Mouse (Mus musculus): ENCODE data around the gene P2rx6. TPM values are rescaled to one million over a fixed set of nuclear protein-coding genes. Genes with fewer than 3 reads are reported as not detected.
"Not testable (repeated sequence)": the region's sequence is repeated elsewhere in the genome, so short reads cannot be mapped to it uniquely, and the experiment has no call there.

The P2rx6 gene
- 1 to 10 TPM; 1.8 TPM for total RNA-seq (2021)
- long read RNA-seq, experiment 1, partial matches to known transcripts = 1 of 3 reads
- long read RNA-seq, experiment 1, other reads (novel, unspliced or antisense) = 0 of 3 reads
- long read RNA-seq, experiment 2, partial matches to known transcripts = 0 of 1 reads
- long read RNA-seq, experiment 2, other reads (novel, unspliced or antisense) = 1 of 1 reads

DNA sequence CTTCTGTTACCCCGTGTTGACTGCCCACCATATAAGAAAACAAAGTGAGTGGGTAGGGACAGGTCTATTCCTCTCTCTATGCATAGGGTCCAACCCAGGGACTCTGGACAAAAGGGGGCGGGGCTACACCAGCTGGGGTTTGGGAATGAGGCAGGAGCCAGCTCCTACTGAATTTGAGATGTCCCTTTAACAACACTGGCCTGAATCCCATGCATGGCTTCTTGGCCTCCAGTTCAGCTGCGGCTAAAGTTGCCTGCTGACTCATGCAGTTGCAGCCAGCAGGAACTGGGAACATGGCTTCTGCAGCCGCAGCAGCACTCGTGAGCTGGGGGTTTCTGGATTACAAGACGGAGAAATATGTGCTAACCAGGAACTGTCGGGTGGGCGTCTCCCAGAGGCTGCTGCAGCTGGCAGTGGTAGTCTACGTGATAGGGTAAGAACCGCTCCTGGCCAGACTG lies at the start of gene P2rx6:
P2rx6 (plus strand) TSS at position 135 of the 458 bp plus-strand sequence.
- DNase-seq = peak; percentile 68 to 69

DNA sequence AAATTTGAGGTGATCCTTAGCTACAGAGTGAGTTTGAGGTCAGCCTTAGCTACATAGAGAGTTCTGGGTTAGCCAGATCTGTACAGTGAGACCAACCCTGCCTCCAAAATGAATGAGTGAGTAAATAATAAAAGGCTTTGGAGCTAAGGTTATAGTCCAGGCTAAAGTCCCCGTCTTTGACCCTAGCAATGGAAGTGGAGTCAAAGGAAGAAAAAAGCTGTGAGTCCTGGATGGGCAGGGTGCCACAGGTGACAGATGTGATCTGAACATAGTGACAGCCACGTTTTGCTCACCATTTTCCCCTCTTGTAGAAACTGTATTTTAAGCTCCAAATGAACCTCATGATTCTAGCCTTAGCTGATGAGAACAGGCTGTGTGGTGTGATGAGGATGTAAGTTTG lies 42.8 kb upstream of the P2rx6 start:
- DNase-seq = no peak

DNA sequence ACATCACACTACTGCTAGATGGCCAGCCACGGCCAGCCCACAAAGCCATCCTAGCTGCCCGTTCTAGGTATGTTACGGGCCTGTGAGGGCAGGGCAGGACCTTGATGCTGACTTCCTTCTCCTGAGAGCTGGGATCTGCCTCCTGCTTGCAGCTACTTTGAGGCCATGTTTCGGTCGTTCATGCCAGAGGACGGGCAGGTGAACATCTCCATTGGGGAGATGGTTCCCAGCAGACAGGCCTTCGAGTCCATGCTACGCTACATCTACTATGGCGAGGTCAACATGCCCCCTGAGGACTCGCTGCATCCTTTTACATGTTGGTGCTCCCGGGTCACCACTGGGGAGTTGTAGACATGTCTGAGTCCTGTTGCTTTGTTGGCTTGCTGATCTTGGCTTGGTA lies 37.5 kb upstream of the P2rx6 start:
- DNase-seq = no peak

DNA sequence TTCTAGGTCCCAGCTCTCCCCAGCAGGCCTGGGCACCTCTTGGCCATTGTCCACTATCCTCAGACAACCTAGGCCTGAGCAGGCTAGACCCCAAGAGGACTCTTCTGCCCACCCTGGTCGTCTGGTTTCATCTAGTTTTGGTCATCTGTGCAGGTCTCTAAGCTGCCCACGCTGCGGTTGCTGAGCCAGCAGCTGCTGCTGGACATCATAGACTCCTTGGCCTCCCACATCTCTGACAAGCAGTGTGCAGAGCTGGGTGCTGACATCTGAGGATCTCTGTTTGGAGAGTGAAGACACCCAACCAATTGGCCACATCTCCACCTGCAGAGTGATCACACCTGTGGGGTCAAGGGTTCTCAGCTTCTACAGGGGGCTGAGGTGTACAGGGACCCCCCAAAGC lies 36.2 kb upstream of the P2rx6 start:
- no peak for DNase-seq

DNA sequence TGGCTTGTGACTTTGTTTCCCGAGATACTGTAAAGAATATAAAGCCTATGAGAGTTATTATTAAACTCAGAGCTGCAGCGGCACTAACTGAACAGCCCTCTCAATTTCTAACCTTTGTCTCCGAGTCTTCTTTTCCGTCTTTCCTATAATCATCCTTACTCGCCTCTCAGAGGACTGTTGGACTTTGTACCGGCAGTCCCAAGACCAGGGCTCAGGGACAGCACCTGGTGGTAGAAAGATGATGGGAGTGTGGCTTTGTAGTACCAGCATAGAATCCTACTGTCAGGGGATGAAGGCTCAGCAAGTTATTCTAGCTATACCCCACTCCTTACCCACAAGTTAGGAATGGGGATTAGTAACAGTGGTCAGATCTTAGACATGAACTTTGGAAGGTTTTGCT lies 35.5 kb upstream of the P2rx6 start:
- no peak for DNase-seq

DNA sequence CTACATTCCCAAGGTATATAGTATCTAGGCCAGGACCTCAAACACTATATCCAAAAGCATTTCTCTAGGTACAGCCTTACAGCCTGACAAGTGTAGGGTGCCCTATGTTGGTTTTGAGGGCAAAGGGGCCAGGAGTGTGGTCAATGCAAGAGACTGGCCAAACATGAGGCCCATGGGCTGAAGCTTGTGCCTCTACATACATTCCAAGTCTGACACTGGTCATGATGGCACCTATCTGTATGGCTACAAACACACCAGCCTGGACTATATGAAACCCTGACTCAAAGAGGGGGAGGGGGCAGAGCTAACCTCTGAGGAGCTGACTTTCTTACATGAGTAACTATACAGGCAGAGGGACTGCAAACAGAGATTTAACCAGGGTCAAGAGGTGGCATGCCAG lies 34.1 kb upstream of the P2rx6 start:
- no peak for DNase-seq

DNA sequence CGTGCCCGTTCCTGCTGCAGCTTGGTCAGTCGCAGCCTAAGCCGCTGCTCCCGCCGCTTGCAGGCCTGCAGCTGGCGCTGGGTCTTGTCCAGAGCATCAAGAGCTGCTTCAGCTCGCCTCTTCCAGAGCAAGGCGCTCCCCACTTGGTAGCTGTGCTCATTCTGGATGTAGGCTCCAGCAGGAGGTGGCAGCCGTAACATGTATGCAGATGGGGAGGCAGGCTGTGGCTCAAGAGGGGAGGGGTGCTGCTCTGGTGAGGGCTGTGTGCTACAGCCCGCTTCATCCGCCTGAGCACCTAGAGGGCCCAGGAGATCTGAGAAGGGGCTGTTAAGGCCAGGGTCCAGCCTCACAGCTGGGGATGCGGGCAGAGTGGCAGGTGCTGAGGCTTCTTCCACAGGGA lies 33.4 kb upstream of the P2rx6 start:
- DNase-seq = no peak

DNA sequence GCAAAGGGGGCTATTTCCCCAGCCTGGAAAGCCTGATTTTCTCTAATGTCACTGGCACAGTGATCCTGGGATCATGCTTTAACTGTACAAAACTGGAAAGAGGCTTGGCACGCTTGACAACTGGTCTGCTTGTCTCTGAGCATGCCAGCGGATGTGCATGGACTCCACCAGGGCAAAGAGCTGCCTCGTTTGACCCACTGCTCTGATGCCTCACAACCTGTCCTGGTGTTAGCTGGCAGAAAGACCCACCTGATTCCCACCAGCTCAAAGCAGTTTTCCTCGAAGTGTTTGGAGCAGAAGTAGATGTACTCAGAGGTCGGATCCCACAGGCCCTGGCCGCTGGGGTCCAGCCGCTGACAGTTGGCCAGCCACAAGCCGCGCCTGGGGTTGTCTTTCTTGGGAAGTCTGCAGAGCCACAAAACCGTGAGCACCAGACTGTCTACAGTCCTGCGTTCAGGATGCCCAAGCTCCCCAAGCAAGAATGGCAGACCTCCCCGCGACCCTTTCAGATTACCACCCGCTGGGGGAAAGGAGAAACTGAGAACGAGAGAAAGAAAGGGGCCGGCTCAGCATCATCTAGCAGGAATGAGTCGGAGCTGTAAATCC lies 31.6 kb upstream of the P2rx6 start:
- DNase-seq = no peak

DNA sequence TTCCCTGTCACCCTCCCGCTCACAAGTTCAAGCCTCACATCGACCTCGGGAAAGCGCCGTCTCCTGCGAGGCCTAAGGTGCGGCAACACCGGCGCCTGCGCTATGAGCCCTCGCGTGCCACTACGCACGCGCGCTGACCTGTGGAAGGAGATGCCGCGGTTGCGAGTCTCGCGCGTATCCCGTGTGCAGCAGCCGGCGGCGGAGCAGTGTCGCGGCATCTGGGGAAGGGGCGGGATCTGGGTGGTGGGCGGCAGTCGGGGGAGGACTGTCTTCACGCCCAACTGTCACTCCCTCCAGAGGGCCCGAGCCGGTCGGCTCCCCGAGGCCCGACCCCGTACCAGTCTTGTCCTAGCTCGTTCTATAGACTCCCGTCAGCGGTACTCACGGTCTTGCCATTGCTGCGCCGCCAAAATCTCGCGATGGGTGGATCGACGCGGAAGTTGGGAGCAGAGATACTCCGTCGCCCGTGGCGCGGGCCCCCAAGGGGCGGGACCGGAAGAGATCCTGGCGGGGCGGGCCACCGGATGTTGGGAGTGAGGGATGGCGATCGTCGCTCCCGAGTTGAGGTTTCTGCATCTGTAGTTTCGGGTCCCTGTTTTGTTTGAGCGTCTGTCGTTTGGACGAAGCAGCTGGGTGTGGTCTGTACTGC lies 30.9 kb upstream of the P2rx6 start, which contains the start of gene Thap7:
Thap7 (minus strand) TSS at position 497 of the 649 bp plus-strand sequence.
- peak; percentile 97 to 98 for DNase-seq

DNA sequence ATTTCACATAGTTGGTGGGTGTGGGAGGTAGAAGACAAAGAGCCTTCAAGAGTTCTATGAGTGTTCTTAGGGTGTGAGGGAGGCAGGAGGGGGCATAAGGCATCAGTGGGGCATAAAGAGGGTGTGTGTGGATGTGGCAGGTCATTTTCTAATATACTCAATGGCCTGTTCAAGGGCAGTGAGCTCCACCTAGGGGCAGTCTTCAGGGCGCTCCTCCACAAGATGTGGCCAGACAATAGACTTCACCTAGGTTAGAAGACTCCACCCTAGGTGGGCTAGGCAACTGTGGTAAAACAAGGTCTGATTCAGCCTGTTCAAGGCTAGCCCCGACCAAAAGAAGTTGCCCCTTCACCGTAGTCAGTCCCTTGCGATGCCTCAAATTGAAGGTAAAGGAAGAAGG lies 29.4 kb upstream of the P2rx6 start:
- DNase-seq = no peak

DNA sequence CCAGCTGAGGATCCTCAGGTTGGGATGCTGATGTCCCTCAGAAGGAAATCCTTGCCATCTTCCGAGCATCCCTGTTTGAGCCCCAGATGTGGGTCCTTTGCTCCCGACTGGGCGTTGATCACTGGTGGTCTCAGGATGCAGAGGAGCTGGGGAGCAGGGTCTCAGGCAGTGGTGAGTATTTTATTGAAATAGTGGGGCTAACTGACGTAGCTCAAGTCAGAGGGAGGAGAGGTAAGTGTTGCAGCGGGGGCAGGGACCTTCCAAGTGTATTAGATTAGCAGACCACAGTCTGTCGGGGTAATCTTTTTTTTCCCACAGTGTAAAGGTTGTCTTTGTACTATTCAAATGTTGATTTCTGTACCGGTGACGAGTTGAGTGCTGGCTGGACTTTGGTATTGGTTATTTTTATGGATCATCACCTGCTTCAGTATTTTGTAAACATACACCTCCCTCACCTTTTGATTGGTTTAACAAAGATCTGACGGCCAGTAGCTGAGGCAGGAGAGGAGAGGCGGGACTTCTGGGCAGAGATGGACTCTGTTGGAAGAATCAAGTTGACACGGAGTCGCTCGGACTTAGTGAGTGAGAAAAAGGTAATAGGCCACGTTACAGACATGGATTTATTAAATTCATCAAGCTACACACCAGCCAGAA lies 28.9 kb upstream of the P2rx6 start:
- no peak for DNase-seq

DNA sequence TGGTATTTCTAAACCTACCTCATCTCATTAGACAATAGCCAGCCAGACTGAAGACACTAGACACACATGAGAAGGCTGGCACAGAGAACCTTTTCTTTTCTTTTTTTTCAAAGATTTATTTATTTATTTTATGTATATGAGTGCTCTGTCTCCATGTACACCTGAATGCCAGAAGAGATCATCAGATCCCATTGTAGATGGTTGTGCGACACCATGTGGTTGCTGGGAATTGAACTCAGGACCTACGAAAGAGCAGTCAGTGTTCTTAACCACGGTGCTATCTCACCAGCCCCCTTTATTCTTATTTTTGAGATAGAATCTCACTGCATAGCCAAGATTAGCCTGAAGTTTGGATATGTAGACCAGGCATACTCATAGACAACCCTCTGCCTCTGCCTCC lies 25.1 kb upstream of the P2rx6 start:
- DNase-seq = no peak

DNA sequence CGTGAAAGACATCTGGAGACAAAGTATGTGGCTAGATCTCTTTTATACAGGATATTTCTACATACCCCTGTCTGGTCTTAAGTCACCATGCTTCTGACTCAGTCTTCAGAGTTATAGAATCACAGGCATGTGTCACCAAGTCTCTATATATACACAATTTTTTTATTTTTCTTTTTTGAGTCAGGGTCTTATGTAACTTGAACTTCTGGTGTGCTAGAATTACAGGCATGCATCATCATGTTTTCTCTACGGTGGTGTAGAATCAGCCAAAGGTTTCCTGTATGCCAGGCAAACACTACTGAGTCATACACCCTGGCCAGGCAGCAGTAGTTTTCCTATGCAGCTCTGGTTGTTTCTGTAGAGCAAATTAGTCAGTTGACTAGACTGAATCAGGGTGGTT lies 19.1 kb upstream of the P2rx6 start:
- no peak for DNase-seq

DNA sequence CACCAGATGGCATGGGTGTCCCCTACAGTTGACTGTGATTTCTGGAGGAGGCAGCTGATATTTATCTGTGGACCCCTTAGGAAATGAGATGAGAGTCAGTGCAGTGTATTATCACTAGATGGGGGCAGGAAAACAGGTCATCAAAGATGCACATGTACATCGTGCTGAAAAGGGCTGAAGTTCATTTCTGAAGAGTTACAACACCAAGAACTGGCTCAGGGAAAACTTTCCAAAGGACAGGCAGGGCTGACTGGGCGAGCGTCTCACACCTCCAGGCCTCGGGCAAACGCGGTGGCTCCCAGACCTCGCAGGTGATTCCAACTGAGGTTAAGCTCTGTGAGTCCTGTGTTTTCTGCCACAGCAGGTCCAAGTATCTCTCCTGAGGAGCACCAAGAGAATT lies 8.8 kb upstream of the P2rx6 start:
- no peak for DNase-seq

DNA sequence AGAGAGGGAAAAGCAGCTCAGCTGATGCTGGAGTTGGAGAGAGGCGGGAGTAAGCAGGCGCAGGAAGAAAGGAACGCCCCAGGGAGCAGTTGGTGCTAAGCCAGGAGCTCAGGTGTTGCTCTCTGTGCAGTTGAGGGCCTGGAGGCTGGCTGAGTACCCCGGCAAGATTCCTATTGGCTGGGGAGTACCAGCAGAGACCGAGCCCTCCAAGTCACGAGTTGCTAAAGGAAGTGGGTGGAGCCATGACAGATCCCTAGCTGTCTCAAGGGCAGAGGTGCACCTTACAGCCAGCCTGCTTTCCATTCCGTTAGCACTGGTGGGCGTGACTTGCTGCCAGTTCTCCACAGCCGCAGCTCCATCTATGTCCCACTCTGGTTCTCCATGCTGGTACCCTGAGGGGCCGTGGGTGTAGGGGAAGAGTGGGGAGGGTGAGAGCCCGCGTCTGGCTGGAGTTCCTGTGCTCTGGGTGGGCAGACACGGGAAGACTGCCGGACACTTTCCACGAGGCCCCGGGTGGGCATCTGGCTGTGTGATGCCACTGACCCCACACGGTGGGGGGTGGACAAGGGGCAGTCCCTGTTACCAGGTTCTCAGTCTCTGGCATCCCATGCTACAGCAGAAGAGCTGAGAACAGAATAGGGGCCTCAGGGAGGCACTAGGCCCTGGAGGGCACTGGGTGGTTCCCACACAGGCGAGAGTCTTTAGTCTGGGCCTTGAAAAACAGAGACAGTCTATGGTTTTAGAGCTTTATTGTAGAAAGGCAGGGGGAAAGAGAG lies 7.6 kb upstream of the P2rx6 start:
- DNase-seq = peak; percentile 31 to 57

DNA sequence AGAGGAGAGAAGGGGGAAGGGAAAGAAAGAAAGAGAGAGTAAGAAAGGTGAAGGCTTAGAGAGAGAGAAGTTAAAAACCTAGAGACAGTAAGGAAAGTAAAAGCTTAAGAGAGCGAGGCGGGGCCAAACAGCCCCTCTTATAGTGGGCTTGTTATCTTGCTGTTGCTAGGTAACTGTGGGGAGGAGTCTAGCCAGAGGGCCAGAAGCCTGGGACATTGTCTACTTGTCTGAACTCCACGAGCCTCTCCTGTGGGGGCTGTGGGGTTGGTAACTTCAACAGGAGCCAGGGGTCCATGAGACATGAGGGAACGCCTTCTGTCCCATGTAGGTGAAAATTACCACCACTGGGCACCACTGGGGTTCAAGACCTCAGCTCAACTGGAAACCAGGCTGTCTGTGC lies 7.0 kb upstream of the P2rx6 start:
- not testable (repeated sequence) for DNase-seq

DNA sequence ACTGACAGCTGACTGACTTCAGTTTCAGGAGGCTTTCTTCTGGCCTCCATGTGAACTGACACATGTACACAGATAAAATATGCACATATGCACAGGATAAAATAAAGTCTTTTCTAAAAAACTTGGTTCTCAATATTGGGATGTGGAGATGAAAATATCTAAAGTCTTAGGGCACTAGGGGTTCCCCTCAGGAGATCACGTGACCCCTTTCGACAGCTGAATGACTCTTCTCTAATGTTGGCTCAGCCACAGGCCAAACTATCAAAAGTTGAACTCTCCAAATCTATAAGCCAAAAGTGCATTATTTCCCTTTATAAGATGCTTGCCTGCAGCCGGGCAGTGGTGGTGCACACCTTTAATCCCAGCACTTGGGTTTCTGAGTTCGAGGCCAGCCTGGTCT lies 5.5 kb upstream of the P2rx6 start:
- DNase-seq = no peak

DNA sequence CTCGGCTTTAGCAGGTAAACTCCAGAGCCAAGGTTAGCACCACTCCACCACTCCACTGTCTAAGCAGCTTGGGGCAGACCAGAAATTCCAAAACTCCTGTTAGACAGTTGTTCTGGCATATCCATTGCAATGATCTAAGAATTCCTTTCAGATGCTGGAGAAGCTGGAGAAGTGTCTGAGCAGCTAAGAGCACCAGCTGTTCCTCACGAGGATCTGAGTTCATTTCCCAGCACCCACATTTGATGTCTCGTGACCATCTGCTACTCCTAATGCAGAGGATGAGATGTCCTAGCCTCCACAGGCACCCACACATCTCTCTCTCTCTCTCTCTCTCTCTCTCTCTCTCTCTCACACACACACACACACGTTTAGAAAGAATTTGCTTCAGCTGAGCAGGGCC lies 4.8 kb upstream of the P2rx6 start:
- DNase-seq = no peak

DNA sequence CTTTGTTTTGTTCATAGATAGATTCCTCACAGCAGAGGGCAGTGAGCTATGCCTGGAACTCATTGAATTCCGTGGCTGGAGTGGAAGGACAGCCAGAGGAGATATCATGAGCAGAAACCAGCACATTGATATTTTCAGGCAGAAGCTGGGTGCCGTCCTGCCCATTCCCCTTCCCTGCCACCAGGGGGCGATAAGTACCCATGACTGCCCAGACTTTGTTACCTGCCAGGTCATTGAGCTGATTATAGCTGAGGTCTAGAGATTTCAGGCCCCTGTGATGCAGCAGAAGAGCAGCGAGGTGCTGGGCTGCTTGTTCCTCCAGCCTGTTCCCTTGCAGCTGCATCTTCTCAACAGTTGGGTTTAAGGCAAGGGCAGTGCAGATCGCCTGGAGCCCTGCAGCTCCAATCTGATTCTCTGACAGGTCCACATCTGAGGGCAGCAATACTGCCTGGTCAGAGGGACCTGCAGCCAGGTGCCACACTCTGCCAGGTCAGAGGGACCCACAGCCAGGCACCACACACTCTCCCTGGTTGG lies 3.7 kb upstream of the P2rx6 start:
- DNase-seq = peak; percentile 70 to 84

DNA sequence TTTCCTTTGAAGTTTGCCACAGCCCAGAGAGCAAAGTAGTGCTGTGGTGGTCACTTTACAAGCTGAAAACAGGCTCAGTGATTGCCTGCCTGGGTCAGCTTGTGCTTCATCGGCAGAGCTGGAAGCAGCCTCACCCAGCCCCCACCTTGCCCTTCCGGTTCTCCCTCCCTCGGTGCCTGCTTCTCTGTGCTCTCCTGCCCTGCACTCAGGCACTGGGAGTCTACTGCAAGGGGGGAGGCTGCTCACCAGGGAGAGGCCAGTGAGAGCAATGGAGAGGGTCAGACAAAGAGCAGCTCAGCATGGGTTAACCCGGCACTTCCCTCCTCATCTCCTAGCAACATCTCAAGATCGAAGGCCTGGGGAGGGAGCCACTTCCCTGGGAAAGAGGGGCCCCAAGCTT lies 2.9 kb upstream of the P2rx6 start:
- no peak for DNase-seq

DNA sequence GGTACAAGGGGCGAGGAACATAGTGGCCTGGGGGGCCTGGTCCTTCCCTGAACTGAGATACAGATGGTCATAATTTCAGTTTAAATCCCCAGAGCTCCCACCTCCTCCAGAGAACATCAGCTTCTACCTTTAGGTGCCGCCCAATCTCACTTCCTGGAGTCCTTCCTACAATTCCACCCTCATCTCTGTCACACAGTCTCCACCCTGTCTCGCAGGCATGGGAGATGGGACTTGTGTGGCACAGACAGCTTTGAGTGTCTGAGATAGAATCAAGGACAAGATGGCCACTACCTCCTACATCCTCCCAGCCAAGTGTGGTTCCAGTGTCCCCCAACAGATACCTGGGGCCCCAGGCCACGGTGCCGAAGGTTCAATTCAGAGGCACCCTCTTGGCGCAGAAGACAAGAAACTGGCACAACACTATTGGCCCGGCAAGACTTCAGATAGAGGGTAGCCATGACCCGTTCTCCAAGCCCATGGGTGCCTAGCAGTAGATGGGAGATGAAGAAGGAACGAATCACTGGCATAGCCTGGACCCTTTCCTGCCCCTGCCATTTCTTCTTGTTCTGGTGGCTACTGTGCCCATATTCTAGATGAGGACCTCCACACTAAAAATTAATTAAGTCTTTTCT lies 2.2 kb upstream of the P2rx6 start:
- no peak for DNase-seq

Data from heart, adult 18-20 months (tissue).